Mouse (Mus musculus): ENCODE measurements around the gene Snx21. TPM values are rescaled to one million over a fixed set of nuclear protein-coding genes. Genes with fewer than 3 reads are reported as not detected.
A peak's percentile ranks its signal among the peaks of the same experiment; 100 is the strongest.

The Snx21 gene
- polyA plus RNA-seq, 1 experiment from 2014 or later: 10.4 TPM

- ATAC-seq (ENCODE audit: low FRiP score): no peak
- Histone ChIP-seq H3K4me3 (ENCODE audit: low read depth, low read length) (peak overlapping the region; percentile 65), H3K27me3 (ENCODE audit: control insufficient read depth, insufficient read depth, low read length) (no peaks in the 10 kb centered on the region), H3K9ac (ENCODE audit: low read length) (peak overlapping the region; percentile 78; the same call in 1 of the 2 replicates), H3K4me2 (peak overlapping the region; percentile 100), H3K4me1 (ENCODE audit: control insufficient read depth, insufficient read depth, low read length) (peaks cover 18% of the 10 kb centered on the region), H3K27ac (ENCODE audit: low read depth, low read length) (no peak overlapping the region), H3K36me3 (ENCODE audit: control insufficient read depth, insufficient read depth, low read length) (peaks cover 2% of the 10 kb centered on the region; the same call in 1 of the 2 replicates), H3K9me3 (ENCODE audit: control insufficient read depth, low read length) (no peaks in the 10 kb centered on the region)
- DNase-seq (ENCODE audit: low spot score, missing footprints): no peak
- 44% methylated on average over 8 of the region's 8 CpGs for WGBS
Measured at GRCm38 (mm10) chr2:164834531-164834930, 48.9 kb downstream of the Snx21 start.

- Histone ChIP-seq H3K4me2 (no peak overlapping the region), H3K4me3 (ENCODE audit: low read depth, low read length) (no peak overlapping the region), H3K27me3 (ENCODE audit: control insufficient read depth, insufficient read depth, low read length) (no peaks in the 10 kb centered on the region), H3K36me3 (ENCODE audit: control insufficient read depth, insufficient read depth, low read length) (peaks cover 4% of the 10 kb centered on the region; the same call in 1 of the 2 replicates), H3K4me1 (ENCODE audit: control insufficient read depth, insufficient read depth, low read length) (peaks cover 18% of the 10 kb centered on the region), H3K9ac (ENCODE audit: low read length) (no peak overlapping the region), H3K27ac (ENCODE audit: low read depth, low read length) (no peak overlapping the region), H3K9me3 (ENCODE audit: control insufficient read depth, low read length) (no peaks in the 10 kb centered on the region)
- 96% methylated on average over 4 of the region's 4 CpGs for WGBS
- ATAC-seq (ENCODE audit: low FRiP score) (no peak), DNase-seq (ENCODE audit: low spot score, missing footprints) (no peak)
Measured at GRCm38 (mm10) chr2:164835164-164835563, 49.5 kb downstream of the Snx21 start.

Other genes with a start within 250 kb of the Snx21 start
- 15.4 and 21.7 TPM in 2 replicates for gene Wfdc2, start 223.4 kb upstream of the Snx21 start, polyA plus RNA-seq (2014; fragmentation: Nextera tagmentation; extraction: Ambion mirVana)
- not detected in 2 replicates for gene Spint3, start 212.4 kb upstream of the Snx21 start, polyA plus RNA-seq (2014; fragmentation: Nextera tagmentation; extraction: Ambion mirVana)
- gene Wfdc6a, start 200.4 kb upstream of the Snx21 start, polyA plus RNA-seq (2014; fragmentation: Nextera tagmentation; extraction: Ambion mirVana): not detected in 2 replicates
- gene Eppin, start 192.2 kb upstream of the Snx21 start, polyA plus RNA-seq (2014; fragmentation: Nextera tagmentation; extraction: Ambion mirVana): not detected in 2 replicates
- gene Wfdc6b, start 172.3 kb upstream of the Snx21 start, polyA plus RNA-seq (2014; fragmentation: Nextera tagmentation; extraction: Ambion mirVana): not detected in 2 replicates
- gene Wfdc8, start 172.2 kb upstream of the Snx21 start, polyA plus RNA-seq (2014; fragmentation: Nextera tagmentation; extraction: Ambion mirVana): not detected in 2 replicates
- not detected in 2 replicates for gene Wfdc16, start 147.0 kb upstream of the Snx21 start, polyA plus RNA-seq (2014; fragmentation: Nextera tagmentation; extraction: Ambion mirVana)
- not detected in 2 replicates for gene Wfdc10, start 129.8 kb upstream of the Snx21 start, polyA plus RNA-seq (2014; fragmentation: Nextera tagmentation; extraction: Ambion mirVana)
- gene Wfdc9, start 129.2 kb upstream of the Snx21 start, polyA plus RNA-seq (2014; fragmentation: Nextera tagmentation; extraction: Ambion mirVana): not detected in 2 replicates
- not detected in 2 replicates for gene Wfdc11, start 111.7 kb upstream of the Snx21 start, polyA plus RNA-seq (2014; fragmentation: Nextera tagmentation; extraction: Ambion mirVana)
- 0.21 TPM in 1 of 2 replicates, not detected in the other for gene Wfdc13, start 100.7 kb upstream of the Snx21 start, polyA plus RNA-seq (2014; fragmentation: Nextera tagmentation; extraction: Ambion mirVana)
- not detected in 2 replicates for gene Spint4, start 87.3 kb upstream of the Snx21 start, polyA plus RNA-seq (2014; fragmentation: Nextera tagmentation; extraction: Ambion mirVana)
- not detected in 2 replicates for gene Spint5, start 70.5 kb upstream of the Snx21 start, polyA plus RNA-seq (2014; fragmentation: Nextera tagmentation; extraction: Ambion mirVana)
- gene Wfdc3, start 39.9 kb upstream of the Snx21 start, polyA plus RNA-seq (2014; fragmentation: Nextera tagmentation; extraction: Ambion mirVana): 0.66 and 0.85 TPM in 2 replicates
- gene Dnttip1, start 39.8 kb upstream of the Snx21 start, polyA plus RNA-seq (2014; fragmentation: Nextera tagmentation; extraction: Ambion mirVana): 75.9 and 82.5 TPM in 2 replicates
- gene Ube2c, start 15.9 kb upstream of the Snx21 start, polyA plus RNA-seq (2014; fragmentation: Nextera tagmentation; extraction: Ambion mirVana): 520 and 544 TPM in 2 replicates
- gene Tnnc2, start 5.9 kb upstream of the Snx21 start, polyA plus RNA-seq (2014; fragmentation: Nextera tagmentation; extraction: Ambion mirVana): not detected in 2 replicates
- 10.2 and 12.6 TPM in 2 replicates for gene Acot8, start 19.1 kb downstream of the Snx21 start, polyA plus RNA-seq (2014; fragmentation: Nextera tagmentation; extraction: Ambion mirVana)
- gene Zswim3, start 19.3 kb downstream of the Snx21 start, polyA plus RNA-seq (2014; fragmentation: Nextera tagmentation; extraction: Ambion mirVana): 11.4 and 12.6 TPM in 2 replicates
- 22.0 and 23.2 TPM in 2 replicates for gene Zswim1, start 36.9 kb downstream of the Snx21 start, polyA plus RNA-seq (2014; fragmentation: Nextera tagmentation; extraction: Ambion mirVana)
- gene Spata25, start 42.7 kb downstream of the Snx21 start, polyA plus RNA-seq (2014; fragmentation: Nextera tagmentation; extraction: Ambion mirVana): not detected in 2 replicates
- gene Ctsa, start 47.0 kb downstream of the Snx21 start, polyA plus RNA-seq (2014; fragmentation: Nextera tagmentation; extraction: Ambion mirVana): 84.8 and 89.7 TPM in 2 replicates
- 3.8 and 4.5 TPM in 2 replicates for gene Neurl2, start 47.6 kb downstream of the Snx21 start, polyA plus RNA-seq (2014; fragmentation: Nextera tagmentation; extraction: Ambion mirVana)
- 91.8 and 97.3 TPM in 2 replicates for gene Pltp, start 71.9 kb downstream of the Snx21 start, polyA plus RNA-seq (2014; fragmentation: Nextera tagmentation; extraction: Ambion mirVana)
- gene Pcif1, start 93.5 kb downstream of the Snx21 start, polyA plus RNA-seq (2014; fragmentation: Nextera tagmentation; extraction: Ambion mirVana): 62.0 and 65.7 TPM in 2 replicates
- 8.2 and 8.8 TPM in 2 replicates for gene Zfp335, start 125.9 kb downstream of the Snx21 start, polyA plus RNA-seq (2014; fragmentation: Nextera tagmentation; extraction: Ambion mirVana)
- gene Mmp9, start 155.0 kb downstream of the Snx21 start, polyA plus RNA-seq (2014; fragmentation: Nextera tagmentation; extraction: Ambion mirVana): 1.9 and 2.0 TPM in 2 replicates
- gene Slc12a5, start 175.0 kb downstream of the Snx21 start, polyA plus RNA-seq (2014; fragmentation: Nextera tagmentation; extraction: Ambion mirVana): 2.8 and 3.0 TPM in 2 replicates
- 76.9 and 85.6 TPM in 2 replicates for gene Ncoa5, start 249.0 kb downstream of the Snx21 start, polyA plus RNA-seq (2014; fragmentation: Nextera tagmentation; extraction: Ambion mirVana)

Data from midbrain, embryonic 11.5 days (tissue).